Mouse (Mus musculus) lung, postnatal 0 days (tissue): ENCODE results near the gene Lrrc38. TPM values are rescaled to one million over a fixed set of nuclear protein-coding genes. Genes with fewer than 3 reads are reported as not detected.

ENCODE experiments used
- ATAC-seq: fragments of 200-750 bp; cut with Nextera tagmentation; 2 replicates; pipeline ENCODE4 v1.8.0; 2017; ENCODE audit warnings: moderate library complexity
- DNase-seq: peaks from one replicate; pipeline ENCODE4 v3.0.0-alpha.2; 2016; ENCODE audit warnings: low spot score
- H3K27ac ChIP-seq: fragments of 300-500 bp; sonication (generic); 2 replicates; pipeline ENCODE4 v1.5.1; 2014; ENCODE audit warnings: antibody characterized with exemption, mild to moderate bottlenecking, low read length, mixed read lengths
- H3K27me3 ChIP-seq: fragments of 300-500 bp; sonication (generic); replicated peaks from 2 replicates; pipeline ENCODE4 v1.6.1; 2014; ENCODE audit warnings: low read length, mixed read lengths; ENCODE audit not compliant: insufficient read depth
- H3K36me3 ChIP-seq: fragments of 300-500 bp; sonication (generic); 2 replicates; pipeline ENCODE4 v1.6.1; 2014; ENCODE audit warnings: low read length, mixed read lengths; ENCODE audit not compliant: insufficient read depth
- H3K4me1 ChIP-seq: fragments of 300-500 bp; sonication (generic); 2 replicates; pipeline ENCODE4 v1.6.1; 2014; ENCODE audit warnings: antibody characterized with exemption, low read depth, low read length, mixed read lengths; ENCODE audit not compliant: insufficient read depth
- H3K4me2 ChIP-seq: fragments of 300-500 bp; sonication (generic); replicated peaks from 2 replicates; pipeline ENCODE4 v1.6.1; 2014; ENCODE audit warnings: low read depth, mild to moderate bottlenecking, low read length, moderate library complexity, mixed read lengths
- H3K4me3 ChIP-seq: fragments of 300-500 bp; sonication (generic); 2 replicates; pipeline ENCODE4 v1.5.1; 2014; ENCODE audit warnings: low read depth, low read length
- H3K9ac ChIP-seq: fragments of 300-500 bp; sonication (generic); replicated peaks from 2 replicates; pipeline ENCODE4 v1.6.1; 2014; ENCODE audit warnings: low read depth, mild to moderate bottlenecking
- H3K9me3 ChIP-seq: fragments of 300-500 bp; sonication (generic); 2 replicates; pipeline ENCODE4 v1.6.1; 2016; ENCODE audit warnings: low read length, mixed read lengths
- CTCF ChIP-seq: IDR thresholded peaks from 2 replicates; pipeline ENCODE4 v1.5.1; 2016; ENCODE audit warnings: antibody characterized with exemption, mild to moderate bottlenecking
- EP300 ChIP-seq: IDR thresholded peaks from 2 replicates; pipeline ENCODE4 v1.6.1; 2016; ENCODE audit warnings: antibody characterized with exemption, mild to moderate bottlenecking, control low read depth
- WGBS: fragments of 180-500 bp; shearing (Covaris S2); extraction: QIAGEN DNeasy Blood & Tissue Kit; methylation state at CpG from one replicate; pipeline ENCODE4 v1.1.7; 2014; 5-methylcytosine and 5-hydroxymethylcytosine counted together
- polyA plus RNA-seq: library from polyadenylated mRNA; unstranded; fragments of >200 nt; fragmentation: Nextera tagmentation; extraction: Ambion mirVana; gene quantifications from 2 replicates; pipeline ENCODE4 v1.2.1, GENCODE M21; 2015

Gene Lrrc38
- polyA plus RNA-seq, 1 experiment from 2014 or later = not detected

- H3K36me3 ChIP-seq = no peaks in the 10 kb centered on the region
- ATAC-seq = no peak
- no peak overlapping the region for H3K9ac ChIP-seq
- no peak overlapping the region for H3K4me3 ChIP-seq
- WGBS = 26% methylated on average over 15 of the region's 15 CpGs
- no peak overlapping the region for H3K27ac ChIP-seq
- peak; percentile 5 for DNase-seq
- no peak overlapping the region for H3K4me2 ChIP-seq
- TF ChIP-seq EP300 (no peak), CTCF (no peak)
- H3K27me3 ChIP-seq = no peaks in the 10 kb centered on the region
- no peaks in the 10 kb centered on the region for H3K9me3 ChIP-seq
- H3K4me1 ChIP-seq = no peaks in the 10 kb centered on the region
These were observed 30.6 kb downstream of the Lrrc38 start for GRCm38 (mm10) chr4:143379931-143380715.

- 0% methylated on average over 5 of the region's 5 CpGs for WGBS
- Histone ChIP-seq H3K4me1 (no peaks in the 10 kb centered on the region), H3K27ac (no peak overlapping the region), H3K4me2 (no peak overlapping the region), H3K4me3 (no peak overlapping the region), H3K9ac (no peak overlapping the region), H3K9me3 (no peaks in the 10 kb centered on the region), H3K27me3 (no peaks in the 10 kb centered on the region), H3K36me3 (no peaks in the 10 kb centered on the region)
- no peak for ATAC-seq
- TF ChIP-seq CTCF (peak; percentile 71), EP300 (no peak)
- peak; percentile 41 for DNase-seq
These were observed 31.1 kb downstream of the Lrrc38 start for GRCm38 (mm10) chr4:143380716-143381004.

- DNase-seq = no peak
- no peak overlapping the region for H3K27ac ChIP-seq
- no peak overlapping the region for H3K9ac ChIP-seq
- H3K4me1 ChIP-seq = no peaks in the 10 kb centered on the region
- H3K4me3 ChIP-seq = no peak overlapping the region
- ATAC-seq = no peak
- WGBS = 70% methylated on average over 3 of the region's 3 CpGs
- no peak overlapping the region for H3K4me2 ChIP-seq
- TF ChIP-seq CTCF (no peak), EP300 (no peak)
- no peaks in the 10 kb centered on the region for H3K36me3 ChIP-seq
- no peaks in the 10 kb centered on the region for H3K27me3 ChIP-seq
- no peaks in the 10 kb centered on the region for H3K9me3 ChIP-seq
These were observed 32.6 kb downstream of the Lrrc38 start for GRCm38 (mm10) chr4:143382163-143382562.

- Histone ChIP-seq H3K36me3 (no peaks in the 10 kb centered on the region), H3K4me3 (no peak overlapping the region), H3K4me2 (no peak overlapping the region), H3K9me3 (no peaks in the 10 kb centered on the region), H3K27me3 (no peaks in the 10 kb centered on the region), H3K9ac (no peak overlapping the region), H3K27ac (no peak overlapping the region), H3K4me1 (no peaks in the 10 kb centered on the region)
- no peak for ATAC-seq
- 36% methylated on average over 4 of the region's 4 CpGs for WGBS
- TF ChIP-seq CTCF (peak; percentile 52), EP300 (no peak)
- DNase-seq = no peak
These were observed 34.1 kb downstream of the Lrrc38 start for GRCm38 (mm10) chr4:143383646-143384045.

- H3K27me3 ChIP-seq = no peaks in the 10 kb centered on the region
- TF ChIP-seq EP300 (no peak), CTCF (peak; percentile 59)
- no peaks in the 10 kb centered on the region for H3K9me3 ChIP-seq
- peak; percentile 79 for ATAC-seq
- peak; percentile 62 for DNase-seq
- H3K4me3 ChIP-seq = peak overlapping the region; percentile 30
- H3K4me2 ChIP-seq = peak overlapping the region; percentile 53
- H3K9ac ChIP-seq = no peak overlapping the region
- H3K4me1 ChIP-seq = no peaks in the 10 kb centered on the region
- 8% methylated on average over 34 of the region's 43 CpGs for WGBS
- no peak overlapping the region for H3K27ac ChIP-seq
- H3K36me3 ChIP-seq = no peaks in the 10 kb centered on the region
These were observed 39.6 kb downstream of the Lrrc38 start for GRCm38 (mm10) chr4:143388955-143389702.

- no peaks in the 10 kb centered on the region for H3K9me3 ChIP-seq
- no peak within 1 kb of the TSS for H3K4me2 ChIP-seq
- H3K4me1 ChIP-seq = no peaks in the 10 kb centered on the region
- H3K27me3 ChIP-seq = no peaks in the 10 kb centered on the region
- no peaks in the 10 kb centered on the region for H3K36me3 ChIP-seq
- H3K27ac ChIP-seq = no peak within 1 kb of the TSS
- ATAC-seq = no peak
- WGBS = 79% methylated on average over 26 of the region's 26 CpGs
- no peak within 1 kb of the TSS for H3K9ac ChIP-seq
- H3K4me3 ChIP-seq = no peak within 1 kb of the TSS
- TF ChIP-seq EP300 (no peak), CTCF (no peak)
- DNase-seq = no peak
These were observed 44.6 kb downstream of the Lrrc38 start, which contains the start of gene Pramel1 for GRCm38 (mm10) chr4:143394181-143394580. Pramel1 (plus strand) TSS chr4:143394428.
